Mouse (Mus musculus) liver, postnatal 0 days (tissue): Measurements from ENCODE around the gene Sez6l.

Source experiments
- CTCF ChIP-seq: sonication (generic); IDR thresholded peaks from 2 replicates; pipeline ENCODE4 v1.5.1; 2016; ENCODE audit warnings: antibody characterized with exemption, low read depth
- EP300 ChIP-seq: IDR thresholded peaks from 2 replicates; pipeline ENCODE4 v1.6.1; 2016; ENCODE audit warnings: antibody characterized with exemption, low read depth, mild to moderate bottlenecking

DNA sequence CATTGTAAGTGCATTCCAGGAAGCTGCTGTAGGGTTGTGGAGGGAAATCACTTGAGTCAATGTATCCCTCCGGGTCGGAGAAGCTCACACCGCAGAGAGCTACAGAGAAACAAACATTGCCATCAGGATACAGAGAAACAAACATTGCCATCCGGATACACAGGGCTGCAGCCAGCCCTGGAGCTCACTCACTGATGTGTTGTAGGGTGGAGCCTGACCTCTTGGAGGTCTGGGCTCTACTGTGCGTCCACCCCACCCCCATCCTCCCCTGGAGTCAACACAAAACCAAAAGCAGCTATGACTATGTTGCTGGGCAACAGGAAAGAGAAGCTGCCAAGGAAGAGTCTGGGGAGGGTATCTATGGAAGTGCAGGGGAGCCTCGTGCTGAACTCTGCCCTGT is 103.5 kb downstream of the Sez6l start:
- TF ChIP-seq EP300 (no peak), CTCF (no peak)
